Mouse (Mus musculus) lung, postnatal 0 days (tissue): Measurements from ENCODE around the gene Polr3c. TPM values are rescaled to one million over a fixed set of nuclear protein-coding genes. Genes with fewer than 3 reads are reported as not detected.
A peak's percentile ranks its signal among the peaks of the same experiment; 100 is the strongest.

ENCODE experiments used
- ATAC-seq: fragments of 200-750 bp; cut with Nextera tagmentation; 2 replicates; pipeline ENCODE4 v1.8.0; 2017; ENCODE audit warnings: moderate library complexity
- DNase-seq: peaks from one replicate; pipeline ENCODE4 v3.0.0-alpha.2; 2016; ENCODE audit warnings: low spot score
- H3K27ac ChIP-seq: fragments of 300-500 bp; sonication (generic); 2 replicates; pipeline ENCODE4 v1.5.1; 2014; ENCODE audit warnings: antibody characterized with exemption, mild to moderate bottlenecking, low read length, mixed read lengths
- H3K27me3 ChIP-seq: fragments of 300-500 bp; sonication (generic); replicated peaks from 2 replicates; pipeline ENCODE4 v1.6.1; 2014; ENCODE audit warnings: low read length, mixed read lengths; ENCODE audit not compliant: insufficient read depth
- H3K36me3 ChIP-seq: fragments of 300-500 bp; sonication (generic); 2 replicates; pipeline ENCODE4 v1.6.1; 2014; ENCODE audit warnings: low read length, mixed read lengths; ENCODE audit not compliant: insufficient read depth
- H3K4me1 ChIP-seq: fragments of 300-500 bp; sonication (generic); 2 replicates; pipeline ENCODE4 v1.6.1; 2014; ENCODE audit warnings: antibody characterized with exemption, low read depth, low read length, mixed read lengths; ENCODE audit not compliant: insufficient read depth
- H3K4me2 ChIP-seq: fragments of 300-500 bp; sonication (generic); replicated peaks from 2 replicates; pipeline ENCODE4 v1.6.1; 2014; ENCODE audit warnings: low read depth, mild to moderate bottlenecking, low read length, moderate library complexity, mixed read lengths
- H3K4me3 ChIP-seq: fragments of 300-500 bp; sonication (generic); 2 replicates; pipeline ENCODE4 v1.5.1; 2014; ENCODE audit warnings: low read depth, low read length
- H3K9ac ChIP-seq: fragments of 300-500 bp; sonication (generic); replicated peaks from 2 replicates; pipeline ENCODE4 v1.6.1; 2014; ENCODE audit warnings: low read depth, mild to moderate bottlenecking
- H3K9me3 ChIP-seq: fragments of 300-500 bp; sonication (generic); 2 replicates; pipeline ENCODE4 v1.6.1; 2016; ENCODE audit warnings: low read length, mixed read lengths
- CTCF ChIP-seq: IDR thresholded peaks from 2 replicates; pipeline ENCODE4 v1.5.1; 2016; ENCODE audit warnings: antibody characterized with exemption, mild to moderate bottlenecking
- EP300 ChIP-seq: IDR thresholded peaks from 2 replicates; pipeline ENCODE4 v1.6.1; 2016; ENCODE audit warnings: antibody characterized with exemption, mild to moderate bottlenecking, control low read depth
- WGBS: fragments of 180-500 bp; shearing (Covaris S2); extraction: QIAGEN DNeasy Blood & Tissue Kit; methylation state at CpG from one replicate; pipeline ENCODE4 v1.1.7; 2014; 5-methylcytosine and 5-hydroxymethylcytosine counted together
- polyA plus RNA-seq: library from polyadenylated mRNA; unstranded; fragments of >200 nt; fragmentation: Nextera tagmentation; extraction: Ambion mirVana; gene quantifications from 2 replicates; pipeline ENCODE4 v1.2.1, GENCODE M21; 2015

Polr3c gene
- 17.9 and 19.2 TPM in 2 replicates for polyA plus RNA-seq

DNA sequence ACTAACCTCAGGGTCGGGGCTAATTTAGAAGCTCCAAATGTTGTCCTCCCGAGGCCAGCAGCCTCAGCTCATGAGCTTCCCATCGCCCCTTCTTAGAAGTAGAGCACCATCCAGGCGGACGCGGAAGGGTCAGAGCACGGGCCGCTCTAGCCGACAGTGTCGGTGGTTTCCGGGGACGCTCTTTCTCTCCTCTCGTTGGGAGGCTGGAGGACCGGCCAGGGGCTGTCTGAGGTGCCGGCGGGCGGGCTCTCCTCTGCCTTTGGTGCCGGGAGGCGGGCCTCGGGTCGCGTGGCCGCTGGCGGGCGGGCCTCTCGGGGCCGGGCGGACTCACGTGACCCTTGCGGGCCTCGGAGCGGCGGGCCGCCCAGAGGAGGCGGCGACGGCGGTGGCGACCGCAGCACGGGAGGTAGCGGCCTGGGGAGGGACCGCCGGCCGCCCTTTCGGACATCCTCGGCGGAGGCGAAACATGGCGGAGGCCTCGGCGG, at the start of gene Polr3c, which contains the start of gene Rnf115:
Polr3c (minus strand) TSS at position 286 of the 485 bp plus-strand sequence.
Rnf115 (plus strand) TSS at position 322 of the 485 bp plus-strand sequence.
- under 1% methylated on average over 26 of the region's 52 CpGs for WGBS
- H3K27me3 ChIP-seq: no peaks in the 10 kb centered on the region
- peak within 1 kb of the TSS; percentile 75 for H3K4me2 ChIP-seq
- H3K27ac ChIP-seq: peak within 1 kb of the TSS; percentile 93
- H3K36me3 ChIP-seq: no peaks in the 10 kb centered on the region; the same call in 1 of the 2 replicates
- peak within 1 kb of the TSS; percentile 88 for H3K9ac ChIP-seq
- H3K4me3 ChIP-seq: peak within 1 kb of the TSS; percentile 94
- DNase-seq: peak; percentile 98
- peak; percentile 100 for ATAC-seq
- TF ChIP-seq EP300 (no peak), CTCF (no peak)
- H3K9me3 ChIP-seq: no peaks in the 10 kb centered on the region
- peaks cover 12% of the 10 kb centered on the region; the same call in 1 of the 2 replicates for H3K4me1 ChIP-seq

DNA sequence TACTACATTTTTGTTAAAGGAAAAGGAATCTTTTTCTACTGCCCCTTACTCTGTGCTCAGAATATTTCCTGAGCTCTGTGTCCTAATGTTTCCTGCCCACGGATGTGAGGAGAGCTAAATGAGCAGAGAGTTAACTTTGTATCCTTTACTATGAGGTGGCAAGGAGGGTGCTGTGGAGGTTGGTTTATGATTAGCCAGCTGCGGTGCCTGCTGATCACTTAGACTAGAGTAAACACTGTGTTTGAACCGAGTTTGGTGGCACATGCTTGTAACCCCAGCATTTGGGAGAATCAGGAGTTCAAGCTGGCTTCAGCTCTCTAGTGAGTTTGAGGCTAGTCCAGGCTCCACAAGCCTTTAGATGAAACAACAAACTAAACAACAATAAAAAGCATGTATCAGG, 49.7 kb upstream of the Polr3c start:
- H3K9ac ChIP-seq: no peak overlapping the region
- H3K4me3 ChIP-seq: no peak overlapping the region
- WGBS: 44% methylated on average over 3 of the region's 3 CpGs
- no peaks in the 10 kb centered on the region for H3K4me1 ChIP-seq
- H3K27ac ChIP-seq: no peak overlapping the region
- TF ChIP-seq CTCF (no peak), EP300 (no peak)
- H3K9me3 ChIP-seq: no peaks in the 10 kb centered on the region
- H3K27me3 ChIP-seq: no peaks in the 10 kb centered on the region
- no peak overlapping the region for H3K4me2 ChIP-seq
- no peak for DNase-seq
- no peaks in the 10 kb centered on the region for H3K36me3 ChIP-seq
- ATAC-seq: no peak

DNA sequence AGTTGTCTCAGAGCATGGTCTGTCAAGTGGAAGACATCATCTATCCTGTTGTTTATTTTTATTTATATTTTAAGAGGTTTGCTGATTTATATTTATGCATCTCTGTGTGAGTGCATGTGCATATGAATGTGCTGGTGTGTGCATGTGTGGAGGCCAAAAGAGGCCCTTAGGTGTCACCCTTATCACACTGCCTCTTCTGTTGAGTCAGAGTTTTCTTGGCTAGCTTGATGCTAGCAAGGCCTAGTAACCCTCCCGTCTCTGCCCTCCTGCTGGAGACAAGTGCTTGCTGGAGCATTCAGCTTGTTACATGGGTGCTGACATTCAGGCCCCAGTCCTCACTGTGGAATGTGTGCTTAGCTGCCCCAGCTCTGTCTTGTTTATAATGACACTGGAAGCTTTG, 45.5 kb upstream of the Polr3c start:
- Histone ChIP-seq H3K4me1 (no peaks in the 10 kb centered on the region), H3K9me3 (no peaks in the 10 kb centered on the region), H3K36me3 (no peaks in the 10 kb centered on the region), H3K4me3 (no peak overlapping the region), H3K27me3 (no peaks in the 10 kb centered on the region), H3K27ac (no peak overlapping the region), H3K9ac (no peak overlapping the region), H3K4me2 (no peak overlapping the region)
- no peak for DNase-seq
- ATAC-seq: no peak
- 21% methylated on average over 1 of the region's 1 CpGs for WGBS
- TF ChIP-seq CTCF (no peak), EP300 (no peak)

DNA sequence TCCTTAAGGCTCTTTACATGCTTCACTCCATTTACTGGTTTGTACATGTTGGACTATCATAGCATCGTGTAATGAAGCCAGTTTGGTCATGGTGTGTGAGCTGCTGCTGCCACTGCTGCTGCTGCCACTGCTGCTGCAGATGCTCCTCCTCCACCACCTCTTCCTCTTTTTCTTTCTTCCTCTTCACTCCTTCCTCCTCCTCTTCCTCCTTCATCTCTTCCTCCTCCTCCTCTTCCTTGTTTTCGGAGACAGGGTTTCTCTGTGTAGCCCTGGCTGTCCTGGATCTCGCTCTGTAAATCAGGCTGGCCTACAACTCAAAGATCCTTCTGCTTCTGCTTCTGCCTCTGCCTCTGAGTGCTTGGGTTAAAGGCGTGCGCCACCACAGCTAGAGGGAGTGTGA, 42.5 kb upstream of the Polr3c start:
- Histone ChIP-seq H3K36me3 (0 out of 2 replicates have a peak, but pooled peaks cover 5% of the 10 kb centered on the region), H3K27me3 (no peaks in the 10 kb centered on the region), H3K4me1 (no peaks in the 10 kb centered on the region), H3K27ac (no peak overlapping the region), H3K4me2 (no peak overlapping the region), H3K9me3 (no peaks in the 10 kb centered on the region), H3K9ac (no peak overlapping the region), H3K4me3 (no peak overlapping the region)
- ATAC-seq (no peak), DNase-seq (no peak)
- no peak for TF ChIP-seq EP300
- TF ChIP-seq CTCF: no peak
- 86% methylated on average over 5 of the region's 5 CpGs for WGBS

DNA sequence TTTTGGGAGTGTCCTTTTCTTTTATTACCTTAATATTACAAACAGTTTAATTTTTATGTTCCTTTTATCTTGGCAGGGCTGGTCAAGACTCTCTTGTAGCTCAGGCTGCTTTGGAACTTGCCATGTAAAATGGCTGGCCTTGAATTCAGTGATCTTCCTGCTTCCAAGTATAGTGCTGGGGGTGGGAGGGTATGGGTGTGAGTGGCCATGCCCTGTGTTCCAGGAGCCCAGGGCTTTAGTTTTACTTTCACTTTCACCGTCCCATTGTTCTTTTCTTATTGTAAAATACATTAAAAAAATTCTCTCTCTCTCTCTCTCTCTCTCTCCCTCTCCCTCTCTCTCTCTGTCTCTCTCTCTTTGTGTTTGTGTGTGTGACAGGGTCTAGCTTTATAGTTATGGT, 37.1 kb upstream of the Polr3c start:
- DNase-seq: peak; percentile 25
- WGBS: 55% methylated on average over 1 of the region's 1 CpGs

DNA sequence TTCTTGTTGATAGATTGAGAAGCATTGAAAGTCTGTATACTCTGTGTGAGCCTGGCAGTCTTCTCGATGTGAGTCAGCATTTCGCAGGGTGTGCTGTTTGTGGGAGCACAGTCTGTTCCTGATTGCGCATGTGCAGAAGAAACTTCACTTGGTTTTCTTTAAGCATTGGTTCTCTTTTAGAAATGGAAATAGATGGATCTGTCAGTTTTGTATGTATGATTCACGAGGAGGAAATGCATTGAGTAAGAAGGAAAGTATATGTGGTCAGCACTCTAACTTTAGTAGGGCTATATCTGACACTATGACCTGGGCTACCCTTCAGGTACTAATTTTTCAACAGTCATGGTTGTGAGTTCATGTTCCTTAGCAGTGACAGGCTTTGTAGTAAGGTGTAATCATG, 32.3 kb upstream of the Polr3c start:
- H3K27me3 ChIP-seq: no peaks in the 10 kb centered on the region
- no peaks in the 10 kb centered on the region for H3K36me3 ChIP-seq
- TF ChIP-seq EP300: no peak
- no peak for TF ChIP-seq CTCF
- no peak overlapping the region for H3K27ac ChIP-seq
- ATAC-seq (no peak), DNase-seq (no peak)
- no peak overlapping the region for H3K9ac ChIP-seq
- H3K4me1 ChIP-seq: no peaks in the 10 kb centered on the region
- 86% methylated on average over 4 of the region's 4 CpGs for WGBS
- no peaks in the 10 kb centered on the region for H3K9me3 ChIP-seq
- no peak overlapping the region for H3K4me2 ChIP-seq
- H3K4me3 ChIP-seq: no peak overlapping the region

More for the DNA sequence above, 37.1 kb upstream of the Polr3c start:
- no peak for TF ChIP-seq EP300
- no peak for TF ChIP-seq CTCF
- Histone ChIP-seq H3K27ac (no peak overlapping the region), H3K4me3 (no peak overlapping the region), H3K27me3 (no peaks in the 10 kb centered on the region), H3K4me1 (no peaks in the 10 kb centered on the region), H3K4me2 (no peak overlapping the region), H3K9me3 (no peaks in the 10 kb centered on the region), H3K9ac (no peak overlapping the region), H3K36me3 (0 out of 2 replicates have a peak, but pooled peaks cover 5% of the 10 kb centered on the region)
- ATAC-seq: no peak
